Mouse (Mus musculus) monocyte, adult 5-6 weeks (primary cell): Measurements from ENCODE around the gene Zbtb21. TPM values are rescaled to one million over a fixed set of nuclear protein-coding genes. Genes with fewer than 3 reads are reported as not detected.
"Not testable (repeated sequence)": the region's sequence is repeated elsewhere in the genome, so short reads cannot be mapped to it uniquely, and the experiment has no call there.

ENCODE experiments used
- ATAC-seq: fragments of 153-309, 156-312 bp; replicated peaks from 2 replicates; pipeline ENCODE4 v1.8.0; 2017; ENCODE audit warnings: mild to moderate bottlenecking; ENCODE audit not compliant: low TSS enrichment, insufficient number of reproducible peaks, severe bottlenecking, poor library complexity, low FRiP score
- total RNA-seq: library from RNA; stranded (forward); fragments of 200-1000, 200-491, 200-594 nt; gene quantifications from 3 replicates; pipeline ENCODE4 v1.2.3, GENCODE M21; 2017

Gene Zbtb21
- 24.7 to 36.9 TPM (median 35.7 TPM) in 3 replicates for total RNA-seq

DNA sequence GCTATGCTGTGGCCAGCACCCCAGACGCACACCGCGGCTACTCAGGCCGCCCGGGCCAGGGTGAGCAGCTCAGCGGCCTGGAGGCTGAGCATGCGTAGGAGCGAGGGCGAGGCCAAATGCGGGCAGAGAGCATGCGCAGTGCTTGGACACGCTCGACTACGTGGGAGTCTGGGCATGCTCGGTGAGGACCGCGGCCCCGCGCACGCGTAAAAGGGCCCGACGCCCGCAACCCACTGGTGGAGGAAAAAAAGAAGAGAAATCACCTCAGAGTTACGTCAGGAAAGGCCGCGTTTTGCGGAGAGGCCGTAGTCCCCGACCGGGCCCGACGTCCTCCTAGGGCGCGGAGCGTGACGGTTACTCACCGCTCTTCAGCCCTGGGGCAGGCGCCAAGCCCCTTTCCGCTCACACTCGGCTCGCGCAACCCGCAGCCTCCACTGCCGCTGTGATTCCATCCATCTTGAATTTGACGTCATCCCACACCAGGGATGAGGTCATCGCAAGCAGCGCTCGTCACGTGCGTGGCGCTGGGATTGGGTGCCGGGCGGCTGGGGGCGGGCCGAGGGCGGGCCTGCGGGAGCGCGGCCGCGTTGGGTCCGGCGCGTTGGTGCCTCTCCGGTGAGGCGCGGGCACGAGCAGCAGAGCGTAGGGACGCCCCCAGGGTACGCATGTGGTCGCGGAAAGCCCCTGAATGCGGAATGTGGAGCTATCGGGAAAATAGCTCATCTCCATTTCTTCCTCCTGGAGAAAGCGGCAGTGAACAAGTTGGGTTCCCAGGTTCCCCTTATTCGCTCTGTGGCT, at the start of gene Zbtb21, which contains the start of gene C2cd2:
Gene Zbtb21, minus strand, starts transcription at position 472 of the 798 bp plus-strand sequence.
Gene C2cd2, minus strand, starts transcription at position 448 of the 798 bp plus-strand sequence.
- ATAC-seq: peak; percentile 92

DNA sequence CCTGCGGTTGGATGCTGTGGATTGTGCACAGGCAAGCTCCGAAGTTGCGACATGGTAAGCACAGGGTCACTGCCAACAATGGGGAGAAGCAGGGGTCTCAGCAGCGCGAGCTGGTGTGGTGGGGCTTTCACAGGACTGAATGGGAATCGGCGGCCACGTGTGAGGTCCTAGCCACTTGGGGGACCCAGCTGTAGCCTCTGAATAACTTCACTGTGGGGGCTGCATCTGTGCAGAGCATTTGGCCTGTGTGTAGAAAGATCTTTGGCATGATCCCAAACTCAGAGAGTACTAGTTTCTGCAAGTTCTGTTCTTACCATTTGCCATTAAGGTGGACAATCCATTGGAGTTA, 34.9 kb upstream of the Zbtb21 start:
- not testable (repeated sequence) for ATAC-seq

DNA sequence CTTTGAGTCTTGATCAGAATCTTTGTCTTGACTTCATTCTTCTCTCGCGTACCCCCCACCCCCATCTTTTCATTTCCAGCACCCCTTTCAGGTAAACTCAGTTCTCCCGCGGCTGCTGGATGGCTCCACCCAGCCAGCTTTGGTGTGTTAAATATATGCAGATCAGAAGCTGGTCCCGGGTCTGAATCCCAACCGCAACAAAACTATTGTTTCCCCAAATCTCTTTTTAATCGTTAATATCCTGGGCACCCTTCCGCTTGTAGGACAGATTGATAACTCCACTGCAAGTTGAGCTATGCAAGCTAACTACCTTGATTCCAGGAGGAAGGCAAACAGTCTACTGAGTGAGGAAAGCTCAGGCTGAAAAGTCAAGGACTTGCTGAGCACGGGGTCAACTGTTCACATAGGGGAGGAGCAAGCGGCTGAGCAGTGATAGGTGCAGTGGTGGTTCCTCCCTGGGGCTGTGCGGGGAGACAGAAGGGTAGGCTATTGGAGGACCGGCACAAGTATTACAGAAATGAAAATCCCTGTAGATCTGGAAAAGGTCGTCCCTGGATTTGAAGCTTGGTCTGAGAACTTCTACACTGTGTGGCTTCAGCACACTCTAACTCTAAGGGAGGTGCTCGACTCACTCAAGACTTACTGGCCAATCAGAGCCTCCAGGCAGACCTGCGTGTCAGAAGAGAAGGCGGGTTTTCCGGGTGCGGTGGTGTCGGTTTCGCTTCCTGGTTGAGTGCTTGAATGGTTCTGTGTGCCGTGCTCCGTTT, 34.4 kb upstream of the Zbtb21 start, which contains the start of gene B230307C23Rik:
Gene B230307C23Rik, plus strand, starts transcription at position 700 of the 767 bp plus-strand sequence.
- ATAC-seq: peak; percentile 99

- ATAC-seq: no peak
These were observed 33.6 kb upstream of the Zbtb21 start for GRCm38 (mm10) chr16:97995849-97996615.

- not testable (repeated sequence) for ATAC-seq
These were observed 30.1 kb upstream of the Zbtb21 start for GRCm38 (mm10) chr16:97992477-97992876.

DNA sequence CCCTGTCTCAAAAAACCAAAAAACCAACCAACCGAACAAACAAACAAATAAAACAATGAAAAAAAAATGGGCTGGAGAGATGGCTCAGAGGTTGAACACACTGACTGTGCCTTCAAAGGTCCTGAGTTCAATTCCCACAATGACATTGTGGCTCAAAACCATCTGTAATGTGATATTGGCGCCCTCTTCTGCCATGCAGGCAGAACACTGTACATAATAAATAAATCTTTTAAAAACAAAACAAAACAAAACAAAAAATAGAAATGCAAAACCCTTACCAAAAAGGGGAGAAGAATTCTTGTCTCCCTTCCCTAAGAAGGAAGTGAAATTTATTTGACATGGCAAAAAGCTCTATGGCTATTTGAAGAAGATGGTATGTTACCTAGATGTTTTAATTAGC, 29.1 kb upstream of the Zbtb21 start:
- ATAC-seq: no peak

DNA sequence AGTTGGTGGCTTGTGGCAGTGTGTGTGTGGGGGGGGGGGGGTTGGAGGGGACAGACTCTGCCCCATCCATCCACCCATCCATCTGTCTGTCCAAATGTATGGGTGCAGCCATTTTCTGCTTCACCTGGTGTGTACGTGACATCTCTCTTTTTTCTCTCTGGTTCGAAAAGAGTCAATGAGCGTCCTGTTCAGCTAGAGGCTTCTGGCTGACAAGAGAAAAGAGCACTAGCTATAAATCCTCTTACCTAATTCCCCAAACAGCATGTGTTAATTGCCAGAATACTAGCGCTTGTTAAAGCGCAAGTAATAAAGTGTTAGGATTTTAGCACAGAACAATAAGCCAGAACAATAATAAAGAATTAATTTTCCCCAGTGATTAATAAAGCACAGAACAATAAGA, 22.2 kb upstream of the Zbtb21 start:
- ATAC-seq: no peak

DNA sequence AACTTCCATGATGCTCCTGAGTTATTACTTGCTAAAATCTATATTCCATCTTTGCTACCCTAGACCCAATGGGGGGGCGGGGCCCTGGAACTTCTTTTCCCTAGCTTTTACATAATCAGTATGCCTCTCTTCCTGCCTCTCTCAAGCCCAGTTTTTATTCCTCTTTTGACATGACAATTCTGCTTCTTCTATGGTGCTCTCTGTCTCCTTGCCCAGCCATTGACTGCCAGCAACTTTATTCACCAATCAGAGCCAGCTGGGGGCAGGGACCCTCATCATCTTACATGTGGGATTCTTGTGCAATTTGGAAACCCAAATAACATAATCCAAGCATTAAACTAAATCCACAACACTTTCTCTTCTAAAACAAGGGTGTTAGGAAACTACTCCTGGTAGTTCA, 18.9 kb upstream of the Zbtb21 start:
- no peak for ATAC-seq

DNA sequence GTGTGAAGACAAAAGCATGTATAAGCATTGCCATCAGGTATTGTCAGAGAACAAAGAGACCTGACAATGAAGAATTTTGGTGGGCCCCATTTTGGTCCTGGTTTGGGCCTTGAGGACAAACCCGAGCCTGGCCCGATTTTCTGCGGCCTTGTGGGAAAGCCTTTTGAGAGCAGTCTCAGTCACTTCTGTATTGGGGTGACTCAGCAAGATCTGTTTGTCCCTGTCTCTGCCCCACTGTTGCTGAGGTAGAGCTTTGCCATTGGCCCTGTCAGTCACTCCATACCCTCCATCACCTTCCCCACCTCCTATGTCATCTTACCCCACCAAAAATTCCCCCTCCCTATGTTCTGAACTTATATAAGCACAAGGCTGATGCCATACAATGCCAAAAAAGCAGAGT, 15.3 kb upstream of the Zbtb21 start:
- no peak for ATAC-seq

GRCm38 (mm10) chr16:97977277-97977676, 14.9 kb upstream of the Zbtb21 start:
- ATAC-seq: no peak

DNA sequence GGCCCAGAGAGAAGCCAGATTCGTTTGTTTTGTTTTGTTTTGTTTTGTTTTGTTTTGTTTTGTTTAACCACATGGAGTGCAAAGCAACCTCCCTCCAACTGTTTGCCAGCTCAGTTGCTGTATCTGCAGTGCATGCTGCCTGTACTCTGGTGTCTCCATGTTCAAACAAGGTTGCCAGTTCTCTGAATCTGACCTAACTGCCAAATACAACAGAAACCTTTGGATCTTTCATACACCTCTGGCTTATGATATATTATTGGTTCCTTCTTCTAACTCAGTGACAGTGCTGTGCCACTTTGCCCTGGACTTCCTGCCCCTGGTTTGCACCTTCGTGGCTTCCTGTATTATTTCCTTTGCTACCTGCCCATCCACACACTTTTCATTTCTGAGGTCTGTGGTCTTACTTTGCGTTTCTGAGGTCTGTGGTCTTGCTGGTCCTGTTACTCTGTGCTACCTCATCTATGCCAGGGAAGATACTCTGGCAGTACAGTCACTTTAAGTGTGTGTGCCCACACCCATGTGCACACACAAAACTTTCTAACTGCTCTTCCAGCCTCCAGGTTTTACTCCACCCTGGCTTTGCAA, 1.6 kb upstream of the Zbtb21 start:
- ATAC-seq: no peak

- no peak for ATAC-seq
These were observed 856 bp downstream of the Zbtb21 start for GRCm38 (mm10) chr16:97961381-97962150.

DNA sequence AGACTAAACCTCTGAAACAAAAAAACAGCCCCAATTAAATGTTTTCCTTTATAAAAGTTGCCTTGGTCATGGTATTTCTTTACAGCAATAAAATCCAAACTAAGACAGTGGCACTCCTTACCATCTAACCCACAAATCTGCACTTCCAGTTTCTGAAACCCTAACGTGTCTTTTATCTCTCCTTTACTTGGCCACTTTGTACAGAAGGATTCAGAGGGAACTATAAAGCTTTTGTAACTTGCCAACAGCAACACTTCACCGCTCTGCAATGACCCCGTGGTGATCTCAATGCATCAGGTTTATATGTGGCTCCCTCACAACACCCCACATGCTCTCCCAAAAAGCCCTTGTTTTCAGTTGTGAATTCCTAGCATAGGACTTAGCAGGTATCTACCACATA, 2.1 kb downstream of the Zbtb21 start:
- ATAC-seq: no peak

GRCm38 (mm10) chr16:97958401-97958973, 3.9 kb downstream of the Zbtb21 start:
- ATAC-seq: no peak

GRCm38 (mm10) chr16:97957626-97958025, 4.8 kb downstream of the Zbtb21 start:
- no peak for ATAC-seq

- no peak for ATAC-seq
These were observed 6.4 kb downstream of the Zbtb21 start for GRCm38 (mm10) chr16:97956011-97956410.

DNA sequence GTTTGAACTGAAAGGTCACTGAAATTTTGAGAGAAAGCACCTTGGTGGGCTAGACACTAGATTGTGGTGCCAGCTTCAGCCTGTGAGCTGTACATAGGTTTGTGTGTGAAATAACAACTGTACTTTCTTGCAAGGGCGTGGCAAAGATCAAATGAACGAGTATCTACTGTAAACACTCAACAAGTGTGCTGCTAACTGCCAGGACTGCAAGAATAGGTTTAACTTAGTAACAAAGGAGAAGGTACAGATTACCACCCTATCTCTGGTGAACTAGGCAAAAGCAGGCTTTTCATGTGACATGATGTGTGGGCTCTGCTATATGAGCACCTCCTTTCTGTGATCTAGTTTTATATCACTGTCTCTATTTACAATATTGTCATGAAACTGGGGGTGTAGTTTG, 9.1 kb downstream of the Zbtb21 start:
- ATAC-seq: no peak

- no peak for ATAC-seq
These were observed 9.6 kb downstream of the Zbtb21 start for GRCm38 (mm10) chr16:97952801-97953200.
